8 mouse cellular contexts compared by ENCODE assay signal in the genomic region with DNA sequence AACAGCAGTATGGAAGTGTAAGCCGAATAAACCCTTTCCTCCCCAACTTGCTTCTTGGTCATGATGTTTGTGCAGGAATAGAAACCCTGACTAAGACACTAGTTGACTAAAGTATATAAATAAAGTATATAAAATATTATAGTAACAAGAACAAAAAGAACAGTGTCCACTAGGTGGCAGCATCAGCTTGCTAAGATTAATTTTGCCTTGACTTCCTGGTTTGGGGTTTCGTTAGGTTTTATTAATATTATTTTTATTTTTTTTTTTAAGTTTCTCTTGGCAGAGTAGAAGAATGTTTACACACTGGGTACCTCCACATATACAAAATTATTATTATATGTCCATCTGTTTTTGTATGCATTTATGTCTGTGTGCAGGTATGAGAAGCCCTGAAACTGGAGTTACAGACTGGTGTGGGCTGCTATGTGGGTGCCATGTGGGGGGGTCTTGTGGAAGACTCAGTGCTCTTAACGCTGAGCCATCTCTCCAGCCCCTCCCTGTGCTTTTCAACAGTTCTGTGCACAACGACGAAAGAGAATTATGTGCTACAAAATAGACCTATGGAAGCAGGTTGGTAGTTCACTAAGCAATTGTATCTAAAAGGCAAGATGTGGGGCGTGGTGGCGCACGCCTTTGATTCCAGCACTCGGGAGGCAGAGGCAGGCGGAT. TPM values are rescaled to one million over a fixed set of nuclear protein-coding genes. Genes with fewer than 3 reads are reported as not detected.
DNase-seq lines count a peak whose midpoint lies in the region; ATAC-seq and TF ChIP-seq lines count a peak whose summit lies in the region.

No protein-coding gene starts in this region.

- WGBS in heart, embryonic 11.5 days (ENCODE audit: insufficient replicate concordance), result 32% methylated on average over 10 of the region's 10 CpGs
- 33% methylated on average over 10 of the region's 10 CpGs for WGBS in kidney, embryonic 16.5 days
- 30% methylated on average over 10 of the region's 10 CpGs for WGBS in lung, embryonic 14.5 days

- H3K4me1 ChIP-seq in heart, embryonic 11.5 days (ENCODE audit: control insufficient read depth, insufficient read depth, low read length), result no peaks in the 10 kb centered on the region
- 0 out of 2 replicates have a peak, but pooled peaks cover 2% of the 10 kb centered on the region for H3K4me1 ChIP-seq in kidney, embryonic 16.5 days (ENCODE audit: insufficient read depth, low read length)
- no peaks in the 10 kb centered on the region for H3K4me1 ChIP-seq in lung, embryonic 14.5 days (ENCODE audit: insufficient read depth)

- peak; percentile 60 for TF ChIP-seq CTCF in lung, embryonic 14.5 days (IDR thresholded peaks at IDR 0.05; ENCODE audit: low read depth)

- H3K4me2 ChIP-seq in heart, embryonic 11.5 days, result peak overlapping the region; percentile 37
- H3K4me2 ChIP-seq in kidney, embryonic 16.5 days (replicated peaks; ENCODE audit: low read depth, low read length), result peak overlapping the region; percentile 33
- H3K4me2 ChIP-seq in lung, embryonic 14.5 days, result peak overlapping the region; percentile 41

- no peak for ATAC-seq in heart, embryonic 11.5 days (replicated peaks; ENCODE audit: insufficient number of reproducible peaks, low FRiP score, low TSS enrichment)
- no peak for ATAC-seq in kidney, embryonic 16.5 days (ENCODE audit: low FRiP score, low TSS enrichment)
- ATAC-seq in lung, embryonic 14.5 days (ENCODE audit: insufficient read depth), result peak; percentile 35
- ATAC-seq in frontal cortex, adult (ENCODE audit: low TSS enrichment), result no peak

- peak; percentile 42 for DNase-seq in urinary bladder, postnatal 14 days (ENCODE audit: low spot score)
- DNase-seq in urinary bladder, adult 2 months (ENCODE audit: low spot score), result no peak
- peak; percentile 77 for DNase-seq in c-Kit-positive CD71-positive TER-119-negative erythroid progenitor cells, embryonic 14.5 days (ENCODE audit: low read depth)
- peak; percentile 94 for DNase-seq in lung, embryonic 14.5 days
- DNase-seq in retina, adult 2 months (ENCODE audit: low read depth, low spot score), result peak; percentile 26

- no peaks in the 10 kb centered on the region for H3K9me3 ChIP-seq in heart, embryonic 11.5 days (replicated peaks; ENCODE audit: control insufficient read depth, low read length)
- no peaks in the 10 kb centered on the region for H3K9me3 ChIP-seq in kidney, embryonic 16.5 days (ENCODE audit: low read length)
- H3K9me3 ChIP-seq in lung, embryonic 14.5 days (ENCODE audit: low read depth, low read length), result no peaks in the 10 kb centered on the region

- no peaks in the 10 kb centered on the region for H3K36me3 ChIP-seq in heart, embryonic 11.5 days (ENCODE audit: control insufficient read depth, insufficient read depth, low read length)
- H3K36me3 ChIP-seq in kidney, embryonic 16.5 days (ENCODE audit: insufficient read depth, low read length), result no peaks in the 10 kb centered on the region
- H3K36me3 ChIP-seq in lung, embryonic 14.5 days (ENCODE audit: insufficient read depth), result no peaks in the 10 kb centered on the region

- H3K9ac ChIP-seq in heart, embryonic 11.5 days (ENCODE audit: low read depth, low read length), result no peak overlapping the region
- H3K9ac ChIP-seq in kidney, embryonic 16.5 days (replicated peaks; ENCODE audit: low read length), result no peak overlapping the region
- H3K9ac ChIP-seq in lung, embryonic 14.5 days, result no peak overlapping the region

- no peak overlapping the region for H3K27ac ChIP-seq in heart, embryonic 11.5 days (ENCODE audit: low read depth, low read length)
- H3K27ac ChIP-seq in kidney, embryonic 16.5 days (ENCODE audit: low read length), result no peak overlapping the region
- H3K27ac ChIP-seq in lung, embryonic 14.5 days (ENCODE audit: low read depth), result no peak overlapping the region

- peaks cover 14% of the 10 kb centered on the region for H3K27me3 ChIP-seq in heart, embryonic 11.5 days (ENCODE audit: control insufficient read depth, insufficient read depth, low read length)
- peaks cover 16% of the 10 kb centered on the region; the same call in 1 of the 2 replicates for H3K27me3 ChIP-seq in kidney, embryonic 16.5 days (ENCODE audit: insufficient read depth, low read length)
- peaks cover 12% of the 10 kb centered on the region; the same call in 1 of the 2 replicates for H3K27me3 ChIP-seq in lung, embryonic 14.5 days (ENCODE audit: insufficient read depth, low read length)

- no peak overlapping the region for H3K4me3 ChIP-seq in heart, embryonic 11.5 days (ENCODE audit: low read depth, low read length)
- no peak overlapping the region for H3K4me3 ChIP-seq in kidney, embryonic 16.5 days (ENCODE audit: low read length)
- no peak overlapping the region for H3K4me3 ChIP-seq in lung, embryonic 14.5 days (ENCODE audit: low read depth, low read length)

RNA-seq across cellular contexts. Expression of a gene that starts 11.8 kb away (rescaled TPM):
- 0.07 and 0.23 TPM in 2 replicates for polyA plus RNA-seq in urinary bladder, adult 2 months (2012; rRNA removed)
- not detected in 2 replicates for polyA plus RNA-seq in heart, embryonic 11.5 days (2014; fragmentation: Nextera tagmentation; extraction: Ambion mirVana)
- 0.18 and 0.24 TPM in 2 replicates for polyA plus RNA-seq in kidney, embryonic 16.5 days (2015; fragmentation: Nextera tagmentation; extraction: Ambion mirVana)
- not detected in 2 replicates for polyA plus RNA-seq in lung, embryonic 14.5 days (2014; fragmentation: Nextera tagmentation; extraction: Ambion mirVana)

RNA-seq across cellular contexts. Expression of a gene that starts 15.6 kb away (rescaled TPM):
- polyA plus RNA-seq in urinary bladder, adult 2 months (2012; rRNA removed), result 25.4 and 29.1 TPM in 2 replicates
- 25.6 and 28.0 TPM in 2 replicates for polyA plus RNA-seq in heart, embryonic 11.5 days (2014; fragmentation: Nextera tagmentation; extraction: Ambion mirVana)
- 39.5 and 40.5 TPM in 2 replicates for polyA plus RNA-seq in kidney, embryonic 16.5 days (2015; fragmentation: Nextera tagmentation; extraction: Ambion mirVana)
- polyA plus RNA-seq in lung, embryonic 14.5 days (2014; fragmentation: Nextera tagmentation; extraction: Ambion mirVana), result 36.7 and 39.9 TPM in 2 replicates

RNA-seq across cellular contexts. Expression of a gene that starts 16.1 kb away (rescaled TPM):
- polyA plus RNA-seq in urinary bladder, adult 2 months (2012; rRNA removed), result 0.81 and 1.0 TPM in 2 replicates
- polyA plus RNA-seq in heart, embryonic 11.5 days (2014; fragmentation: Nextera tagmentation; extraction: Ambion mirVana), result 0.38 and 0.66 TPM in 2 replicates
- 0.58 and 0.64 TPM in 2 replicates for polyA plus RNA-seq in kidney, embryonic 16.5 days (2015; fragmentation: Nextera tagmentation; extraction: Ambion mirVana)
- 0.66 TPM in 1 of 2 replicates, not detected in the other for polyA plus RNA-seq in lung, embryonic 14.5 days (2014; fragmentation: Nextera tagmentation; extraction: Ambion mirVana)

RNA-seq across cellular contexts. Expression of a gene that starts 26.4 kb away (rescaled TPM):
- 0.50 and 0.78 TPM in 2 replicates for polyA plus RNA-seq in urinary bladder, adult 2 months (2012; rRNA removed)
- 0.36 TPM in 1 of 2 replicates, not detected in the other for polyA plus RNA-seq in heart, embryonic 11.5 days (2014; fragmentation: Nextera tagmentation; extraction: Ambion mirVana)
- not detected in 2 replicates for polyA plus RNA-seq in kidney, embryonic 16.5 days (2015; fragmentation: Nextera tagmentation; extraction: Ambion mirVana)
- not detected in 2 replicates for polyA plus RNA-seq in lung, embryonic 14.5 days (2014; fragmentation: Nextera tagmentation; extraction: Ambion mirVana)

RNA-seq across cellular contexts. Expression of a gene that starts 33.4 kb away (rescaled TPM):
- polyA plus RNA-seq in urinary bladder, adult 2 months (2012; rRNA removed), result 12.6 and 14.3 TPM in 2 replicates
- 13.7 and 17.0 TPM in 2 replicates for polyA plus RNA-seq in heart, embryonic 11.5 days (2014; fragmentation: Nextera tagmentation; extraction: Ambion mirVana)
- 8.7 and 9.6 TPM in 2 replicates for polyA plus RNA-seq in kidney, embryonic 16.5 days (2015; fragmentation: Nextera tagmentation; extraction: Ambion mirVana)
- polyA plus RNA-seq in lung, embryonic 14.5 days (2014; fragmentation: Nextera tagmentation; extraction: Ambion mirVana), result 9.9 and 11.2 TPM in 2 replicates
